Mouse (Mus musculus): ENCODE measurements at regions not wholly inside any gene's neighbourhood (a gene's known extent, or its start where the extent isn't known, plus 50 kb on each side); places are given as distances from the start of the nearest gene placed in this dataset.

DNA sequence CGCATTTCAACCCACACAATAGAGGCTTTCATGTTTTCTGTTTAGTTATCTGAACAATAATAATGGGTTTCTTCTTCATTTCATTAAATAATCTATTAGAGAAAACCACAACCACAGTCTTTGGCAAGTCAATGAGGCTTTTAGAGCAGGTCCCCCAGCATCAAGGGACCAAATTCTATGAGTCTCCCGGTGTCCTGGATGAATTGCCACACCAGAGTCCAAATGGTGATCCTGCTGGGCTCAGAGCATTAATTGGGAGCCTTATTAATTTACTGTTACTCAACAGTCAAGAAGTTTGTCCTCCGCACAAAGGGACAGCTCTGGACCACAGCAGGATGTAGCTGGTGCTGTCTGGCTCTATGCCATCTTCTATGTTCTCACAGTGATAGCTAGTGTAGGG lies 52.5 kb upstream of the Mtpn start:
- Histone ChIP-seq H3K9ac (ENCODE audit: low read depth, poor library complexity, severe bottlenecking) (no peak overlapping the region), H3K36me3 (ENCODE audit: control insufficient read depth, insufficient read depth, low read length, poor library complexity, severe bottlenecking) (no peaks in the 10 kb centered on the region), H3K4me3 (ENCODE audit: low read depth, low read length) (no peak overlapping the region), H3K27ac (ENCODE audit: insufficient read depth, low read length) (no peak overlapping the region), H3K27me3 (ENCODE audit: control insufficient read depth, insufficient read depth, low read length, poor library complexity, severe bottlenecking) (no peaks in the 10 kb centered on the region), H3K4me1 (ENCODE audit: control insufficient read depth, insufficient read depth, low read length) (no peaks in the 10 kb centered on the region), H3K9me3 (replicated peaks; ENCODE audit: control insufficient read depth, insufficient read depth, low read length, poor library complexity, severe bottlenecking) (peaks cover 4% of the 10 kb centered on the region)
- TF ChIP-seq CTCF (IDR thresholded peaks at IDR 0.05; ENCODE audit: low read depth, low read length) (no peak), EP300 (IDR thresholded peaks at IDR 0.05; ENCODE audit: insufficient read depth, low read depth, low read length) (no peak), POLR2A (IDR thresholded peaks at IDR 0.05; ENCODE audit: insufficient read depth, low read length) (no peak)
